Mouse (Mus musculus) cerebellum, adult 8-10 months (tissue): ENCODE measurements around the gene Rnf20.

Experiments used
- DNase-seq: peaks from one replicate; pipeline ENCODE4 v3.0.0; 2022

Gene Rnf20

GRCm38 (mm10) chr4:49661664-49662063, 29.9 kb downstream of the Rnf20 start:
- DNase-seq = no peak

- DNase-seq = no peak
Measured at GRCm38 (mm10) chr4:49662231-49662630, 30.4 kb downstream of the Rnf20 start.

- no peak for DNase-seq
Measured at GRCm38 (mm10) chr4:49664850-49665249, 33.0 kb downstream of the Rnf20 start.

- no peak for DNase-seq
Measured at GRCm38 (mm10) chr4:49676071-49676470, 44.3 kb downstream of the Rnf20 start.

GRCm38 (mm10) chr4:49676790-49677189, 45.0 kb downstream of the Rnf20 start:
- DNase-seq = no peak

- DNase-seq = no peak
Measured at GRCm38 (mm10) chr4:49680171-49680875, 48.5 kb downstream of the Rnf20 start.

- no peak for DNase-seq
Measured at GRCm38 (mm10) chr4:49681812-49682211, 50.0 kb downstream of the Rnf20 start, which contains the start of gene Ppp3r2. TSS of gene Ppp3r2 (minus strand) at chr4:49682024.

GRCm38 (mm10) chr4:49688594-49689288, 56.9 kb downstream of the Rnf20 start:
- DNase-seq = peak; percentile 38

GRCm38 (mm10) chr4:49691405-49692194, 59.8 kb downstream of the Rnf20 start:
- no peak for DNase-seq
